Mouse (Mus musculus): ENCODE data around the gene Fnbp1.
A peak's percentile ranks its signal among the peaks of the same experiment; 100 is the strongest.
"Not testable (repeated sequence)": the region's sequence is repeated elsewhere in the genome, so short reads cannot be mapped to it uniquely, and the experiment has no call there.

Fnbp1 gene

GRCm38 (mm10) chr2:31141867-31142454 lies at the start of gene Fnbp1:
TSS of gene Fnbp1 (minus strand) at chr2:31142008.
- peak; percentile 77 to 86 for DNase-seq

GRCm38 (mm10) chr2:31189654-31190053 lies 47.8 kb upstream of the Fnbp1 start:
- no peak for DNase-seq

- DNase-seq = peak in 1 of 2 experiments; percentile 29
These were observed 46.9 kb upstream of the Fnbp1 start for GRCm38 (mm10) chr2:31188691-31189090.

- DNase-seq = no peak
These were observed 42.0 kb upstream of the Fnbp1 start for GRCm38 (mm10) chr2:31183830-31184229.

- DNase-seq = no peak
These were observed 41.0 kb upstream of the Fnbp1 start for GRCm38 (mm10) chr2:31182786-31183330.

- DNase-seq = no peak
These were observed 38.3 kb upstream of the Fnbp1 start for GRCm38 (mm10) chr2:31180081-31180551.

GRCm38 (mm10) chr2:31179471-31179870 lies 37.7 kb upstream of the Fnbp1 start:
- no peak for DNase-seq

GRCm38 (mm10) chr2:31178593-31178992 lies 36.8 kb upstream of the Fnbp1 start:
- not testable (repeated sequence) for DNase-seq

- DNase-seq = no peak
These were observed 31.5 kb upstream of the Fnbp1 start for GRCm38 (mm10) chr2:31173290-31173689.

GRCm38 (mm10) chr2:31172536-31172935 lies 30.7 kb upstream of the Fnbp1 start:
- no peak for DNase-seq

GRCm38 (mm10) chr2:31172001-31172400 lies 30.2 kb upstream of the Fnbp1 start:
- peak in 1 of 2 experiments; percentile 24 for DNase-seq

GRCm38 (mm10) chr2:31170164-31170563 lies 28.4 kb upstream of the Fnbp1 start:
- no peak for DNase-seq

- peak; percentile 45 for DNase-seq
These were observed 27.2 kb upstream of the Fnbp1 start for GRCm38 (mm10) chr2:31169001-31169400.

- DNase-seq = not testable (repeated sequence)
These were observed 25.8 kb upstream of the Fnbp1 start for GRCm38 (mm10) chr2:31167571-31167970.

GRCm38 (mm10) chr2:31165529-31165928 lies 23.7 kb upstream of the Fnbp1 start:
- DNase-seq = no peak

GRCm38 (mm10) chr2:31164841-31165455 lies 23.1 kb upstream of the Fnbp1 start:
- DNase-seq = peak in 1 of 2 experiments; percentile 33

- DNase-seq = peak; percentile 33 to 39
These were observed 21.7 kb upstream of the Fnbp1 start for GRCm38 (mm10) chr2:31163361-31164118.

- no peak for DNase-seq
These were observed 19.8 kb upstream of the Fnbp1 start for GRCm38 (mm10) chr2:31161620-31162019.

GRCm38 (mm10) chr2:31160147-31160920 lies 18.5 kb upstream of the Fnbp1 start:
- peak; percentile 66 to 76 for DNase-seq

GRCm38 (mm10) chr2:31156846-31157245 lies 15.0 kb upstream of the Fnbp1 start:
- DNase-seq = no peak

- peak; percentile 83 to 84 for DNase-seq
These were observed 10.3 kb upstream of the Fnbp1 start, which contains the start of gene Gpr107 for GRCm38 (mm10) chr2:31151892-31152812. TSS of gene Gpr107 (plus strand) at chr2:31152316.

Measured in kidney, adult 8-10 months (tissue).